Mouse (Mus musculus): Measurements from ENCODE around the gene Saal1. TPM values are rescaled to one million over a fixed set of nuclear protein-coding genes. Genes with fewer than 3 reads are reported as not detected.
"Not testable (repeated sequence)": the region's sequence is repeated elsewhere in the genome, so short reads cannot be mapped to it uniquely, and the experiment has no call there.

The Saal1 gene
- polyA plus RNA-seq, 1 experiment from 2014 or later = 27.8 TPM

DNA sequence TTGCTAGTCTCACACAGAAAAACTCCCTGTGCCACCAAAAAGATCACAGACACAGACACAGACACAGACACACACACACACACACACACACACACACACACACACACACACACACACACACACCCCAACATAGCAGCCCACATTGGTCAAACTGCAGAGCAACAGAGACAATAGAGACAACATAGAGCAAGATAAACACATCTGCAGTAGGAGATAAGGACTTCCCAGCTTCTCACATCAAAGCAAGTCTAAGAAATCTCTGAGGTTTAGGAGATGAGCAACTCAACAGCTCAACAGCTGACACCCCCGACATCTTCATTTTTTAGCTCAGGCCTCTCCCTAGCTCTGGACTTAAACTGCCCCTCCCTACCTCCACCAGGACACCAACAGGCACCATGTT is 13.7 kb downstream of the Saal1 start:
- Histone ChIP-seq H3K27ac (replicated peaks) (no peak overlapping the region), H3K4me3 (replicated peaks) (no peak overlapping the region), H3K9ac (no peak overlapping the region), H3K27me3 (no peaks in the 10 kb centered on the region), H3K36me3 (peaks cover 67% of the 10 kb centered on the region), H3K4me2 (replicated peaks) (no peak overlapping the region), H3K4me1 (no peaks in the 10 kb centered on the region), H3K9me3 (replicated peaks) (no peaks in the 10 kb centered on the region)
- ATAC-seq (ENCODE audit: insufficient number of reproducible peaks, low FRiP score, low TSS enrichment, low read depth) = no peak
- 91% methylated on average over 1 of the region's 1 CpGs for WGBS

- WGBS = 87% methylated on average over 5 of the region's 5 CpGs
- Histone ChIP-seq H3K27ac (replicated peaks) (no peak overlapping the region), H3K4me3 (replicated peaks) (no peak overlapping the region), H3K27me3 (no peaks in the 10 kb centered on the region), H3K4me2 (replicated peaks) (no peak overlapping the region), H3K36me3 (peaks cover 42% of the 10 kb centered on the region), H3K9me3 (replicated peaks) (no peaks in the 10 kb centered on the region), H3K4me1 (no peaks in the 10 kb centered on the region), H3K9ac (no peak overlapping the region)
- ATAC-seq (ENCODE audit: insufficient number of reproducible peaks, low FRiP score, low TSS enrichment, low read depth) = no peak
Measured at GRCm38 (mm10) chr7:46686827-46687226, 23.7 kb downstream of the Saal1 start.

- Histone ChIP-seq H3K27me3 (no peaks in the 10 kb centered on the region), H3K4me2 (replicated peaks) (no peak overlapping the region), H3K4me3 (replicated peaks) (no peak overlapping the region), H3K4me1 (no peaks in the 10 kb centered on the region), H3K27ac (replicated peaks) (no peak overlapping the region), H3K36me3 (no peaks in the 10 kb centered on the region), H3K9ac (no peak overlapping the region), H3K9me3 (replicated peaks) (no peaks in the 10 kb centered on the region)
- ATAC-seq (ENCODE audit: insufficient number of reproducible peaks, low FRiP score, low TSS enrichment, low read depth) = no peak
Measured at GRCm38 (mm10) chr7:46680732-46681131, 29.7 kb downstream of the Saal1 start.

DNA sequence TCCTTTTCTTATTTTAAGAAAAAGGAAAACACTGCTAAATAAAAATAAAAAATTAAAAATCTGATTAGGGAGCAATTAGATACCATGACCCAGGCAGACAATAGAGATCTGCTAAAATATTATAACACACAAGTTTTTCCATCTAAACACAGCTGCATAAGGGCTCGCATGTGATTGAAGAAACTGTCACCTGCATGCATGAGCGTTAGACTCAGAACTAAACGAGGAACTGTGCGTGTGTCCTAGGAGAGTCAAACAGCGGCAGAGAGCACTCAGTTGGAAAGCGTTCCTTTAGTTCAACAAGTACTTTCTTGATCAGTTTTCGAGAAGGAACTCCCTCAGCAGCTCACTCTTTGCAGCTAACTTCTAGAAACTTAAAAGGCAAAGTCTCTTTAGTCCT is 31.4 kb downstream of the Saal1 start:
- H3K9ac ChIP-seq; H3K4me2 ChIP-seq (replicated peaks); ATAC-seq (ENCODE audit: insufficient number of reproducible peaks, low FRiP score, low TSS enrichment, low read depth); H3K4me1 ChIP-seq; H3K27ac ChIP-seq (replicated peaks); H3K27me3 ChIP-seq; H3K36me3 ChIP-seq; H3K9me3 ChIP-seq (replicated peaks); H3K4me3 ChIP-seq (replicated peaks): not testable (repeated sequence)
- 84% methylated on average over 7 of the region's 7 CpGs for WGBS

DNA sequence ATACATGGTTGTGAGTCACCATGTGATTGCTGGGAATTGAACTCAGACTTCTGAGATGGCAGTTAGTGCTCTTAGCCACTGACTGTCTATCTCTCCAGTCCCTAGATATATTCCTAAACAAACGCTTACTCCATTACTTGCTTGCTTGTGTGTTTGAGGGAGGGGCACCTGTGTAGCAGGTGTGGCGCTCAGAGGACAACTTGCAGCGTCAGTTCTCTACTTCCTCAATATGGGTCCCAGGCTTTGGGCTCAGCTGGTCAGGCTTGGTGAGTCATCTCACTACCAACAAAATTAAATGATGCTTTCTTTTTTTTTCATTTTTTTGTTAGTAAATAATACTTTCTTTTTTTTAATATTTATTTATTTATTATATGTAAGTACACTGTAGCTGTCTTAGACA is 32.1 kb downstream of the Saal1 start:
- Histone ChIP-seq H3K4me2 (replicated peaks) (no peak overlapping the region), H3K36me3 (no peaks in the 10 kb centered on the region), H3K27ac (replicated peaks) (no peak overlapping the region), H3K4me1 (no peaks in the 10 kb centered on the region), H3K9ac (no peak overlapping the region), H3K4me3 (replicated peaks) (no peak overlapping the region), H3K27me3 (no peaks in the 10 kb centered on the region), H3K9me3 (replicated peaks) (no peaks in the 10 kb centered on the region)
- ATAC-seq (ENCODE audit: insufficient number of reproducible peaks, low FRiP score, low TSS enrichment, low read depth) = no peak
- WGBS = 80% methylated on average over 3 of the region's 3 CpGs

DNA sequence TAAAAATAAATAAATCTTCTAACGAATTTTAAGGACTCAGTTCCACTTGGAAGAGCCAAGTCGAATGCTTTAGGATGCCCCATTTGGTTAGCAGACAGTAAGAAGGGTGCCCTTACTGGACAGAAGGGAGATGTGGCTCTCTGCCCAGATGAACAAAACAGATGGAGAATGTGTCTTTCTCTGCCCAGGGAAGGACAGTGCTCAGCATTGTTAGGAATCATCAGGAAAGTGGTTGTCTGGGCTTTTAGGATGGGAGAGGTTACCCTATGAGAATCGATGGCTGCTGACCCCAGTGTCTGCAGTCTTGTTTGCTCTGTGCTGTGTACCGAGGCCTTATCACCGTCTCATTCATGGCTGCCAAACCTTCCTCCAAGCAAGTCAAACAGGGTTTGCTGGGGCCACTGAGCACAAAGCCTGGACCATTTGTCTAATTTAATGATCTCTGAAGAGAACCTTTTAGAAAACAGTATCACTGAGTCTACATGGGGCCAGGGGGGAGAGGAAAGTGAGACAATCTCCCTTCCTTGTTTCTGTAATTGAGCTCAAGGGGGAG is 33.6 kb downstream of the Saal1 start:
- no peaks in the 10 kb centered on the region for H3K27me3 ChIP-seq
- no peak overlapping the region for H3K9ac ChIP-seq
- H3K4me2 ChIP-seq (replicated peaks) = no peak overlapping the region
- ATAC-seq (ENCODE audit: insufficient number of reproducible peaks, low FRiP score, low TSS enrichment, low read depth) = no peak
- WGBS = 64% methylated on average over 5 of the region's 5 CpGs
- H3K36me3 ChIP-seq = no peaks in the 10 kb centered on the region
- H3K4me3 ChIP-seq (replicated peaks) = no peak overlapping the region
- no peak overlapping the region for H3K27ac ChIP-seq (replicated peaks)
- peaks cover 5% of the 10 kb centered on the region; the same call in 1 of the 2 replicates for H3K4me1 ChIP-seq
- H3K9me3 ChIP-seq (replicated peaks) = no peaks in the 10 kb centered on the region

- Histone ChIP-seq H3K36me3 (no peaks in the 10 kb centered on the region), H3K4me3 (replicated peaks) (no peak overlapping the region), H3K4me1 (peaks cover 5% of the 10 kb centered on the region; the same call in 1 of the 2 replicates), H3K27me3 (no peaks in the 10 kb centered on the region), H3K4me2 (replicated peaks) (no peak overlapping the region), H3K27ac (replicated peaks) (no peak overlapping the region), H3K9me3 (replicated peaks) (no peaks in the 10 kb centered on the region), H3K9ac (no peak overlapping the region)
- WGBS = 78% methylated on average over 8 of the region's 8 CpGs
- no peak for ATAC-seq (ENCODE audit: insufficient number of reproducible peaks, low FRiP score, low TSS enrichment, low read depth)
Measured at GRCm38 (mm10) chr7:46675886-46676285, 34.6 kb downstream of the Saal1 start.

DNA sequence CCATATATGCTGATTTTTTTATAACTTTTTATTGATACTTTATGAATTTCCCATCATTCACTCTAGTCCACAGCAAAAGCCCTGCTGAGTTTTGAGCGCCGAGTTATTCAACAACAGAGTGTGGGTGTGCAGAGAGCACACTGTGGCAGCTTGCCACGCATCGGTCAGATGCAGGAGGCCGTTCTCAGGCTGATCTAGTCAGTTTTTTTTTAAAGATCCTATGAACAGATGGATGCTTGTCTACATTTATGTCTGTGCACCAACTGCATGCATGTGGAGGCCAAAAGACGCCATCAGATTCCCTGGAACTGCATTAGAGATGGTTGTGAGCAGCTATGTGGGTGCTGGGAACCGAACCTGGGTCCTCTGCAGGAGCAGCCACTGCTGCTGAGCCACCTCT is 35.4 kb downstream of the Saal1 start:
- Histone ChIP-seq H3K4me2 (replicated peaks) (no peak overlapping the region), H3K27ac (replicated peaks) (no peak overlapping the region), H3K4me1 (peaks cover 5% of the 10 kb centered on the region; the same call in 1 of the 2 replicates), H3K9ac (no peak overlapping the region), H3K36me3 (no peaks in the 10 kb centered on the region), H3K4me3 (replicated peaks) (no peak overlapping the region), H3K27me3 (no peaks in the 10 kb centered on the region), H3K9me3 (replicated peaks) (no peaks in the 10 kb centered on the region)
- ATAC-seq (ENCODE audit: insufficient number of reproducible peaks, low FRiP score, low TSS enrichment, low read depth) = no peak
- 87% methylated on average over 7 of the region's 7 CpGs for WGBS

- Histone ChIP-seq H3K4me2 (replicated peaks) (no peak within 1 kb of the TSS), H3K27ac (replicated peaks) (no peak within 1 kb of the TSS), H3K4me1 (peaks cover 8% of the 10 kb centered on the region; the same call in 1 of the 2 replicates), H3K36me3 (no peaks in the 10 kb centered on the region), H3K27me3 (peaks cover 9% of the 10 kb centered on the region), H3K9ac (no peak within 1 kb of the TSS), H3K4me3 (replicated peaks) (no peak within 1 kb of the TSS), H3K9me3 (replicated peaks) (no peaks in the 10 kb centered on the region)
- no peak for ATAC-seq (ENCODE audit: insufficient number of reproducible peaks, low FRiP score, low TSS enrichment, low read depth)
- WGBS = 27% methylated on average over 10 of the region's 10 CpGs
Measured at GRCm38 (mm10) chr7:46672160-46672672, 38.3 kb downstream of the Saal1 start, which contains the start of gene Tph1. Gene Tph1 (minus strand): TSS chr7:46672537.

GRCm38 (mm10) chr7:46667256-46667655 is 43.2 kb downstream of the Saal1 start:
- H3K27me3 ChIP-seq = peaks cover 18% of the 10 kb centered on the region
- no peak overlapping the region for H3K27ac ChIP-seq (replicated peaks)
- under 1% methylated on average over 21 of the region's 21 CpGs for WGBS
- peaks cover 8% of the 10 kb centered on the region; the same call in 1 of the 2 replicates for H3K4me1 ChIP-seq
- H3K4me2 ChIP-seq (replicated peaks) = peak overlapping the region; percentile 25
- no peaks in the 10 kb centered on the region for H3K9me3 ChIP-seq (replicated peaks)
- H3K36me3 ChIP-seq = no peaks in the 10 kb centered on the region
- no peak overlapping the region for H3K9ac ChIP-seq
- no peak for ATAC-seq (ENCODE audit: insufficient number of reproducible peaks, low FRiP score, low TSS enrichment, low read depth)
- H3K4me3 ChIP-seq (replicated peaks) = no peak overlapping the region

- Histone ChIP-seq H3K36me3 (no peaks in the 10 kb centered on the region), H3K4me1 (0 out of 2 replicates have a peak, but pooled peaks cover 5% of the 10 kb centered on the region), H3K4me3 (replicated peaks) (no peak overlapping the region), H3K27ac (replicated peaks) (no peak overlapping the region), H3K27me3 (peaks cover 18% of the 10 kb centered on the region), H3K4me2 (replicated peaks) (no peak overlapping the region), H3K9ac (no peak overlapping the region), H3K9me3 (replicated peaks) (no peaks in the 10 kb centered on the region)
- WGBS = 34% methylated on average over 9 of the region's 9 CpGs
- no peak for ATAC-seq (ENCODE audit: insufficient number of reproducible peaks, low FRiP score, low TSS enrichment, low read depth)
Measured at GRCm38 (mm10) chr7:46665236-46665635, 45.2 kb downstream of the Saal1 start.

GRCm38 (mm10) chr7:46661591-46662090 is 48.8 kb downstream of the Saal1 start:
- Histone ChIP-seq H3K4me1 (no peaks in the 10 kb centered on the region), H3K36me3 (no peaks in the 10 kb centered on the region), H3K4me3 (replicated peaks) (no peak overlapping the region), H3K27ac (replicated peaks) (no peak overlapping the region), H3K9ac (no peak overlapping the region), H3K27me3 (0 out of 2 replicates have a peak, but pooled peaks cover 3% of the 10 kb centered on the region), H3K9me3 (replicated peaks) (no peaks in the 10 kb centered on the region), H3K4me2 (replicated peaks) (no peak overlapping the region)
- 42% methylated on average over 18 of the region's 18 CpGs for WGBS
- ATAC-seq (ENCODE audit: insufficient number of reproducible peaks, low FRiP score, low TSS enrichment, low read depth) = no peak

All from embryonic facial prominence, embryonic 15.5 days (tissue).